Mouse (Mus musculus) neural tube, embryonic 11.5 days (tissue): ENCODE results near the gene Mto1. TPM values are rescaled to one million over a fixed set of nuclear protein-coding genes. Genes with fewer than 3 reads are reported as not detected.

Source experiments
- ATAC-seq: fragments of 200-750 bp; cut with Nextera tagmentation; 2 replicates; pipeline ENCODE4 v1.8.0; 2017; ENCODE audit warnings: moderate number of reproducible peaks, mild to moderate bottlenecking, moderate TSS enrichment, moderate library complexity; ENCODE audit not compliant: insufficient read depth, low FRiP score, low TSS enrichment
- DNase-seq: peaks from one replicate; pipeline ENCODE4 v3.0.0-alpha.2; 2015; ENCODE audit warnings: low spot score
- H3K27ac ChIP-seq: fragments of 300-500 bp; sonication (generic); 2 replicates; pipeline ENCODE4 v1.5.1; 2014; ENCODE audit warnings: low read depth, mild to moderate bottlenecking, low read length
- H3K27me3 ChIP-seq: fragments of 300-500 bp; sonication (generic); 2 replicates; pipeline ENCODE4 v1.6.1; 2014; ENCODE audit warnings: mild to moderate bottlenecking, low read length, mixed read lengths; ENCODE audit not compliant: control insufficient read depth, insufficient read depth
- H3K36me3 ChIP-seq: fragments of 300-500 bp; sonication (generic); 2 replicates; pipeline ENCODE4 v1.6.1; 2014; ENCODE audit warnings: mild to moderate bottlenecking, low read length, moderate library complexity, mixed read lengths; ENCODE audit not compliant: control insufficient read depth, insufficient read depth
- H3K4me1 ChIP-seq: fragments of 300-500 bp; sonication (generic); 2 replicates; pipeline ENCODE4 v1.6.1; 2014; ENCODE audit warnings: low read length, mixed read lengths; ENCODE audit not compliant: control insufficient read depth, insufficient read depth
- H3K4me2 ChIP-seq: fragments of 300-500 bp; sonication (generic); 2 replicates; pipeline ENCODE4 v1.6.1; 2014; ENCODE audit warnings: low read depth, mild to moderate bottlenecking, moderate library complexity
- H3K4me3 ChIP-seq: fragments of 300-500 bp; sonication (generic); 2 replicates; pipeline ENCODE4 v1.5.1; 2014; ENCODE audit warnings: low read depth, low read length
- H3K9ac ChIP-seq: fragments of 300-500 bp; sonication (generic); 2 replicates; pipeline ENCODE4 v1.6.1; 2014; ENCODE audit warnings: mild to moderate bottlenecking, low read length
- H3K9me3 ChIP-seq: fragments of 300-500 bp; sonication (generic); 2 replicates; pipeline ENCODE4 v1.6.1; 2016; ENCODE audit warnings: low read length; ENCODE audit not compliant: control insufficient read depth
- WGBS: fragments of 180-500 bp; shearing (Covaris S2); extraction: QIAGEN DNeasy Blood & Tissue Kit; methylation state at CpG from one replicate; pipeline ENCODE4 v1.1.7; 2014; 5-methylcytosine and 5-hydroxymethylcytosine counted together
- microRNA-seq: library from miRNA; unstranded; fragments of <30 nt; microRNA quantifications from one replicate; pipeline ENCODE4, GENCODE M21; 2016
- polyA plus RNA-seq: library from polyadenylated mRNA; unstranded; fragments of >200 nt; fragmentation: Nextera tagmentation; extraction: Ambion mirVana; gene quantifications from 2 replicates; pipeline ENCODE4 v1.2.1, GENCODE M21; 2014

The Mto1 gene
- polyA plus RNA-seq, 1 experiment from 2014 or later: 23.1 TPM

DNA sequence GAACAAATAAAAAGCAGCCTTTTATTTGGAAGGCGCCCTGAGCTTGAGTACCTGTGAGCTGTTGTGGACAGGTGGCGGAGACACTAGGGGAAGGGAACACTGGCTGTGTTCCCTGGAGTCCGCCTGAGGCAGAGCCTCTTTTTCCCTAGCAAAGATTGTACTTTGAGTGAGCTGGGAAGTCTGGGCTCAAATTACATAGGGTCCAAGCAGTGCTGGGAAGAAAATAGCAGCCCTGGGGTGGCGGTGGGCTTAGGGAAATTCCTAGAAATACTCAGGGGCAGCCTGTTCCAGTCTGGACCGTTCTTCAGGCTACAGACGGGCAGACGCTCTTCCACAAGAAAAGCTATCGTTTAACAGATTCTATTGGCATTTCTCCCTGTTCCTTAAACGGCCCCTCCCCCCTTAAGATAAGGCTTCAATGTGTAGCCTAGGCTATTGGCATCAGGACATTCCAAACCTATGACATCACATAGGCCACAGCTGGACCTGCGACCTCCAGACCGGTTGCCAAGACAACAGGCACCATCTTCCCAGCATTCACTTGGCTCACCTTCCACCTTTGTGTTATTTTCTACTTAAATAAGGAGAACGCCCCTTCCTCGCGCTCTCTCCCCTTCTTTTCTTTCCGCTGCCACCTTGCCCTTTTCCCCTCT, 72.2 kb downstream of the Mto1 start:
- DNase-seq (peak; percentile 86), ATAC-seq (peak; percentile 87)
- no peaks in the 10 kb centered on the region for H3K36me3 ChIP-seq
- WGBS: 2% methylated on average over 15 of the region's 15 CpGs
- H3K27me3 ChIP-seq: no peaks in the 10 kb centered on the region
- peak overlapping the region; percentile 75 for H3K27ac ChIP-seq
- peak overlapping the region; percentile 45 for H3K4me3 ChIP-seq
- 0 out of 2 replicates have a peak, but pooled peaks cover 4% of the 10 kb centered on the region for H3K4me1 ChIP-seq
- peak overlapping the region; percentile 81 for H3K4me2 ChIP-seq
- H3K9me3 ChIP-seq: no peaks in the 10 kb centered on the region
- peak overlapping the region; percentile 61 for H3K9ac ChIP-seq

DNA sequence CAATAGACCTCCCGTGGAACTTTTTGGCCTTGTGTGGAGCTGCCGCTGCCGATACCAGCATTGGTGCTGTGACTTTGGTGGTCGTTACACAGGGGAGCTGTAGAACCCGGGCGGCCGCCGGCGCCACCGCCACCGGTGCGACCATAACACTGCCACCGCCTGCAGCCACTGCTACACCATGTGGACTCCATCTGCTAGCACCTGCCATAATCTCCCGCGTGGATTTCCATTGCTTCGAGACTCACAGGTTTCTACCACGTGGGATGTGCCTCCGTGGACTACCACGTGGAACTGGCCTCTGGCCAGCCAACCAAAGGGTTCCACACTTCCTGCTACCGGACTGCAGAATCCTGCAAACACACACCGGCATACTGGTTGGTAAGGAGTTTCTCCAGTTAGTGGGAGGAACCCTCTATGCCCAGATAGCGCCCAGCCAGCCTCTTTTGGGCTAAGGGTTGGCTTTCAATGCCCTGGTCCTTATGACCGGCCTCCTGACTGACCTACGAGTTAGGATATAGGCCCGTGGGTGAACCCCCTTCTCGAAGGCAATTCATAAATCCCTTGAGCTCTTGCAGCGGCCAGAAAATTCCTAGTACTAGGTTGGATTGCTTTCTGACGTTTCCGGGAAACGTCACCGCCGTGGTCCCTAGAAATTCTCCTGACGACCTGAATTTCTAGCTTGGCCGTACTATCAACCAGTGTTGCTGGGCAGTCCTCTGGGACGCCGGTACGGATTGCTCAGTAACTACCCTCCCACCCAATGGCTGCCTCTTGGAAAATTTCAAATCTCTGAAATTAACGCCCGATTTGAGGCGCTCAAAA, 73.0 kb downstream of the Mto1 start:
- peak overlapping the region; percentile 45 for H3K4me3 ChIP-seq
- H3K36me3 ChIP-seq: no peaks in the 10 kb centered on the region
- H3K9ac ChIP-seq: peak overlapping the region; percentile 61
- WGBS: 3% methylated on average over 40 of the region's 40 CpGs
- H3K27ac ChIP-seq: peak overlapping the region; percentile 75
- peak; percentile 21 for DNase-seq
- H3K27me3 ChIP-seq: no peaks in the 10 kb centered on the region
- 0 out of 2 replicates have a peak, but pooled peaks cover 4% of the 10 kb centered on the region for H3K4me1 ChIP-seq
- H3K9me3 ChIP-seq: no peaks in the 10 kb centered on the region
- ATAC-seq: peak; percentile 67
- peak overlapping the region; percentile 81 for H3K4me2 ChIP-seq

DNA sequence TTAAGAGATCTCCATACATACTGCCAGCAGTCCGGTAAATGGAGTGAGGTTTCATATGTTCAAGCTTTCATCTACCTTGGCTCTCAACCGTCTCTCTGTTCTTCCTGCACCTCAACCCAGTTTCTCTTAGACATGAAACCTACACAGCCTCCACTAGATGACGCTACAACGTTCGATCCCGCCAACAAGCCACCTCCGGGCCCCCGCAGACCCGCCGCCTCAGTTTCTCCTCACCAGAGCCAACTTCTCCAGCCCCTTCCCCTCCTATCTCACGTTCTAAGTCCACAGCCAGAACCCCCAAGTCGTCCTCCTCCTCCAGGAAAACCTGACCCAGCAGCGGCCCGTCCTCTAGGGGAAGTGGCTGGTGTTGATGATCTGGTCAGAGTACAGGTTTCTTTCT, 73.7 kb downstream of the Mto1 start:
- H3K27ac ChIP-seq: 0 out of 2 replicates have a peak overlapping the region, but pooled peaks have one; percentile 75
- ATAC-seq: no peak
- peak overlapping the region; percentile 81 for H3K4me2 ChIP-seq
- 0 out of 2 replicates have a peak, but pooled peaks cover 4% of the 10 kb centered on the region for H3K4me1 ChIP-seq
- DNase-seq: peak; percentile 47
- H3K9me3 ChIP-seq: no peaks in the 10 kb centered on the region
- H3K36me3 ChIP-seq: no peaks in the 10 kb centered on the region
- peak overlapping the region; percentile 61 for H3K9ac ChIP-seq
- 35% methylated on average over 14 of the region's 14 CpGs for WGBS
- no peaks in the 10 kb centered on the region for H3K27me3 ChIP-seq
- H3K4me3 ChIP-seq: peak overlapping the region; percentile 45

Small RNA genes within 50 kb of the gene (microRNA-seq; reads per million reads assigned to microRNA genes)
- not detected for gene Gm26377

Other genes with a start within 250 kb of the Mto1 start
- gene Gsta1, start 217.6 kb upstream of the Mto1 start, polyA plus RNA-seq: not detected in 2 replicates
- gene Gm3776, start 191.1 kb upstream of the Mto1 start, polyA plus RNA-seq: not detected in 2 replicates
- gene Gm10639, start 158.3 kb upstream of the Mto1 start, polyA plus RNA-seq: not detected in 2 replicates
- gene Omt2a, start 133.4 kb upstream of the Mto1 start, polyA plus RNA-seq: not detected in 2 replicates
- gene Omt2b, start 120.6 kb upstream of the Mto1 start, polyA plus RNA-seq: not detected in 2 replicates
- not detected in 2 replicates for gene Gsta2, start 92.4 kb upstream of the Mto1 start, polyA plus RNA-seq
- 0.41 and 0.72 TPM in 2 replicates for gene Dppa5a, start 80.0 kb upstream of the Mto1 start, polyA plus RNA-seq
- 1.3 and 1.7 TPM in 2 replicates for gene Ooep, start 69.5 kb upstream of the Mto1 start, polyA plus RNA-seq
- 0.28 and 0.50 TPM in 2 replicates for gene Ddx43, start 52.4 kb upstream of the Mto1 start, polyA plus RNA-seq
- gene Cgas, start 5.0 kb upstream of the Mto1 start, polyA plus RNA-seq: 0.84 and 0.93 TPM in 2 replicates
- gene Gm17324, start 578 bp downstream of the Mto1 start, polyA plus RNA-seq: 1.0 TPM in 1 of 2 replicates, not detected in the other
- gene Eef1a1, start 40.9 kb downstream of the Mto1 start, polyA plus RNA-seq: 4,747 and 4,837 TPM in 2 replicates
- gene Slc17a5, start 139.8 kb downstream of the Mto1 start, polyA plus RNA-seq: 10.6 and 11.5 TPM in 2 replicates
- gene Cd109, start 167.3 kb downstream of the Mto1 start, polyA plus RNA-seq: 3.8 and 5.0 TPM in 2 replicates